Mouse (Mus musculus) heart, postnatal 4 days (tissue): ENCODE results near the gene Vmn1r3. TPM values are rescaled to one million over a fixed set of nuclear protein-coding genes. Genes with fewer than 3 reads are reported as not detected.
"Not testable (repeated sequence)": the region's sequence is repeated elsewhere in the genome, so short reads cannot be mapped to it uniquely, and the experiment has no call there.

Experiments used
- DNase-seq: peaks from one replicate; pipeline ENCODE4 v3.0.0; 2021
- total RNA-seq, 2 experiments: library from RNA; stranded (reverse); gene quantifications; 2 replicates each; pipeline ENCODE4 v1.2.3; 2021

Vmn1r3 gene
- total RNA-seq = not detected

- DNase-seq = not testable (repeated sequence)
Measured at GRCm38 (mm10) chr4:3185258-3185657, at the start of gene Vmn1r3. Vmn1r3 (minus strand) TSS chr4:3185358.

DNA sequence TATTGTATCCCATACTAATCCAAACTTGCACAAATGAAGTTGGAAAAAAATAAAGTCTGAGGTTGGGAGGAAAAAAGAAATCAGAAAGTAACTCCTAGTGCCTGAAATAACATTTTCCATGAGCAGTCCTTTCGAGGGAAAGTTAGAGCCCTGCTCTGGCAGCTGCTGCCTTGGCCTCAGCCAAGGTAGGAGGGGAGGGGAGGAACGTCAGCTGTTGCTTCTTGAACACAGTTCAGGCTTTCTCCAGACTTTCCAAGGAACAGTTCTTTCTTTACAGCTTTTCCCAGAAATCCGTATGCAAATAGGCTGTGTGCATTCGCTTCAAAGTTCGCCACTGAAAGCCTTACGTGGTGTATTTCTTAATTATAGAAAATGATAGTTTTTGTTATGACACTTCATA, 46.9 kb upstream of the Vmn1r3 start:
- peak; percentile 72 for DNase-seq

- peak; percentile 70 for DNase-seq
Measured at GRCm38 (mm10) chr4:3230908-3231684, 45.9 kb upstream of the Vmn1r3 start.

DNA sequence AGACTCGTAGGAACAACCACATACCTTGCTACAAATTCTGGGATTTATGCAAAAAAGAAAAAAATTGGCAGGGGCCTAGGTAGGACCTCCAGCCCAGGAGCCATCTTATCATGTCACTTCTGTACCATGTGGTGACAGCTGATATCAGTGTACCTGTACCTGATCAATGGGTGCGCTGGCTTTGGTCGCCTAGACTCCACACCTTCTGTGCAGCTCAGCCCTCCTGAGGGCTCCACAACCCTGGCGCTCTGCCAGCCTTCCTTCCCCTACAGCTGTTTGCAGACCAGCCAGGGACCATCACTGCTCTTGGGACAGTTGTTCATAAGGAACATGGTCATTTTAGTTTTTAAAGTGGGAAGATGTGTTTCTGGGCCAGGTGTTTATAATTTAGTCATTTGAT, 44.4 kb upstream of the Vmn1r3 start:
- DNase-seq = peak; percentile 72

GRCm38 (mm10) chr4:3228476-3228875, 43.3 kb upstream of the Vmn1r3 start:
- DNase-seq = no peak

DNA sequence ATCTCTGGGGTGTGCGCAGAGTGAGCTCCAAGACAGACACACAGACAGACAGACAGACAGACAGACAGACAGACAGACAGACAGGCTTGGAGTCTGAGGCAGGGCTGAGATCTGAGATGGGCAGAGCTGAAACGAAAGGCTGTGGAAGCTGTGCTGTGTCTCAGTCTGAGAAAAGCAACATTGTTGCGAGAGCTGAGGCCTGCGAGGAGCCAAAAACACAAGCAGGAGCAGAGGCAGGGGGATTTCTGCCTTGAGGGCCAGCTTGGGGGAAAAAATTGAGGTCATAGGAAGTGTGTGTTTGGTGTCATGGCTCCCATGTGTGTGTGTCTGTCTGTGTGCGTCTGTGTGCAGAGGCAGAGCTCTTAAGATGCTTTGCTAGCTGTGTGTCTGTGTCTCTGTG, 42.6 kb upstream of the Vmn1r3 start:
- no peak for DNase-seq

DNA sequence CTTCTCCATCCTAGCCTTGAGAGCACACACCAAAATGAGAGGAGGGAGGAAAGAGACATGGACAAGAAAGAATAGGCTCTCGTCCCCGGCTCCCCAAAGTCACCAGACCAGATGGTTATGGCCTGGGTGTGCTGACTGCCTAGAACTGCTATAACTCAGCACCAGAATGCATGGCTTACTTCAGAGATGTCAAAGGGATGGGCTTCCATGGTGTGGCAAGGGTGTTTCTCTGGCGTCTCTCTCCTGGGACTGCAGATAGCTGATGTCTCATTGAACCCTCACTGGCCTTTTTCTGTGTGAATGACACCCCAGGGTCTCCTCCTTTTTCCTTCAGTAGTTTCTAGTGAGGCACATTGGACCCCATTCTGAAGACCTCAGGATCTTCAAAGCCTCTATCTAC, 41.3 kb upstream of the Vmn1r3 start:
- no peak for DNase-seq

DNA sequence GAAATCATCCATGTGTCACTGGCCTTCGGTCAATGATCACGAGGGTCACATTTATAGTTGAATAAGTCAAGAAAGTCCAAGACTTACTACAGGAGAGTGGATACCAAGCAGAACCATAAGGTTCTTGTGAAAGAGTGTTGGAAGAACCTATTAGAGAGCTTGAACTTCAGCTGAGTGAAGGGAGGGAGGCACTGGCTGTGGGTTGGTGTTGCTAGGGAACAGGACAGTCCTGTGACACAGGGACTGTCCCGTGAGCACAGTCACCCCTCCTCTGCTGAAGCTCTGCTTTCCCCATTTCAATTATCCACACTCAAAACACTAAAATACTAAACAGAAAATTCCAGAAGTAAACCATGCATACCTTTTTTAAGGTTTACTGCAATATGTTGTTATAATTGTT, 40.3 kb upstream of the Vmn1r3 start:
- DNase-seq = not testable (repeated sequence)

DNA sequence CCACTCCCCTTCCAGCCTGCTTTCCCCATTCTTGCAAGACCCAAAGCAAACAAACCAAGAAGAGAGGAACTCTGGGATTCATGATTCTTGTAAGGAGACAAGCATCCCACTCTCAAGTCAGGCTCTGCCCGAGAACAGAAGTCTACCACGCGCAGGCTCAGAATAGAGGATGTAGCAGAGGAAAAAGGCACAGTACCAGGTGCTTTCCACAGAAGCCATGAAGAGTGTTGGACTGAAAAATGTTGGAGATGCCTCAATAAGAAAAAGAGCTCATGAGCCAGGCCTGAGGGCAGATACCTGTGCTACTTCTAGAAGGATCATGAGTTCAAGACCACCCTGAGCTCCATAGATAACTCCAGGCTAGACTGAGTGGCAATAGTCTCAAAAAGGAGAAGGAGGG, 39.7 kb upstream of the Vmn1r3 start:
- DNase-seq = not testable (repeated sequence)

GRCm38 (mm10) chr4:3223483-3224209, 38.5 kb upstream of the Vmn1r3 start:
- DNase-seq = not testable (repeated sequence)

DNA sequence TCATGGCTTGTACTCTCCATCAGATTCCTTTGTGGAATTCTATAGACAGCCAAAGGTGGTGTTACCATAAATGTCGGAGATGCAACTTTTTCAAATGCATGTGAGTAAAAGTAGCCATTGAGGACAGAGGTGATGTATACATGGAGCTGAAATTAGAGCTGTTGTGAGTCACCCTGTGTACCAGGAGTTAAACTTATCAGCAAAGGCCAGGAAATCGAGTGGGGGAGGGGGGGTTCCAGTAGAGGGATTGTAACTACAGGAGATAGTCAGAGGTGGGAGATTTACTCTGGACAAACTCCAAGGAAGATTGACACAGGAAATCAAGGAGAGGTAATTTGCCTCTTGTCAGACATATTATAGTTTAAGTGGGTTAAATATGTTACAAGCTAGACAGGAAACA, 31.2 kb upstream of the Vmn1r3 start:
- not testable (repeated sequence) for DNase-seq

GRCm38 (mm10) chr4:3213349-3213748, 28.2 kb upstream of the Vmn1r3 start:
- DNase-seq = not testable (repeated sequence)

GRCm38 (mm10) chr4:3209643-3210217, 24.6 kb upstream of the Vmn1r3 start:
- not testable (repeated sequence) for DNase-seq

DNA sequence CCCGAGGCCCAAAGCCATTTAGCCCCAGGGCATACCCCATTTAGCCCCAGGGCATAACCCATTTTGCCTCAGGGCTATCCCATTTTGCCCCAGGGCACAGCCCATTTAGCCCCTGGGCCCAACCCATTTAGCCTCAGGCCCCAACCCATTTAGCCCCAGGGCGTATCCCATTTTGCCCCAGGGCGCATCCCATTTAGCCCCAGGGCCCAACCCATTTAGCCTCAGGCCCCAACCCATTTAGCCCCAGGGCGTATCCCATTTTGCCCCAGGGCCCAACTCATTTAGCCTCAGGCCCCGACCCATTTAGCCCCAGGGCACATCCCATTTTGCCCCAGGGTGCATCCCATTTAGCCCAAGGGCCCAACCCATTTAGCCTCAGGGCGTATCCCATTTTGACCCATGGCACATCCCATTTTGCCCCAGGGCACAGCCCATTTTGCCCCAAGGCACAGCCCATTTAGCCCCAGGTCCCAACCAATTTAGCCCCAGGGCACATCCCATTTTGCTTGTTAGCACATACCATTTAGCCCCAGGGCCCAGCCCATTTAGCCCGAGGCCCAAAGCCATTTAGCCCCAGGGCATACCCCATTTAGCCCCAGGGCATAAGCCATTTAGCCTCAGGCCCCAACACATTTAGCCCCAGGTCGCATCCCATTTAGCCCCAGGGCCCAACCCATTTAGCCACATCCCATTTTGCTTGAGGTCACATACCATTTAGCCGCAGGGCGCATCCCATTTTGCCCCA, 8.2 kb downstream of the Vmn1r3 start:
- DNase-seq = peak; percentile 12

- DNase-seq = not testable (repeated sequence)
Measured at GRCm38 (mm10) chr4:3176195-3176594, 9.0 kb downstream of the Vmn1r3 start.

DNA sequence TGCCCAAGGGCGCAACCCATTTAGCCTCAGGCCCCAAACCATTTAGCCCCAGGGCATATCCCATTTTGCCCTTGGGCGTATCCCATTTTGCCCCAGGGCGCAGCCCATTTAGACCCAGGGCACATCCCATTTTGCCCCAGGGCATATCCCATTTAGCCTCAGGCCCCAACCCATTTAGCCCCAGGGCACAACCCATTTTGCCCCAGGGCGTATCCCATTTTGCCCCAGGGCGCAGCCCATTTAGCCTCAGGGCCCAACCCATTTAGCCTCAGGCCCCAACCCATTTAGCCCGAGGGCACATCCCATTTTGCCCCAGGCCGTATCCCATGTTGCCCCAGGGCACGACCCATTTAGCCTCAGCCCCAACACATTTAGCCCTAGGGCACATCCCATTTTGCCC, 9.4 kb downstream of the Vmn1r3 start:
- not testable (repeated sequence) for DNase-seq

- not testable (repeated sequence) for DNase-seq
Measured at GRCm38 (mm10) chr4:3174586-3174985, 10.6 kb downstream of the Vmn1r3 start.

GRCm38 (mm10) chr4:3167020-3167419, 18.1 kb downstream of the Vmn1r3 start, which contains the start of gene Vmn1r2:
Vmn1r2 (plus strand) TSS chr4:3167320.
- DNase-seq = not testable (repeated sequence)

- DNase-seq = peak; percentile 35
Measured at GRCm38 (mm10) chr4:3165046-3165445, 20.1 kb downstream of the Vmn1r3 start.

- DNase-seq = not testable (repeated sequence)
Measured at GRCm38 (mm10) chr4:3164429-3164828, 20.7 kb downstream of the Vmn1r3 start.

DNA sequence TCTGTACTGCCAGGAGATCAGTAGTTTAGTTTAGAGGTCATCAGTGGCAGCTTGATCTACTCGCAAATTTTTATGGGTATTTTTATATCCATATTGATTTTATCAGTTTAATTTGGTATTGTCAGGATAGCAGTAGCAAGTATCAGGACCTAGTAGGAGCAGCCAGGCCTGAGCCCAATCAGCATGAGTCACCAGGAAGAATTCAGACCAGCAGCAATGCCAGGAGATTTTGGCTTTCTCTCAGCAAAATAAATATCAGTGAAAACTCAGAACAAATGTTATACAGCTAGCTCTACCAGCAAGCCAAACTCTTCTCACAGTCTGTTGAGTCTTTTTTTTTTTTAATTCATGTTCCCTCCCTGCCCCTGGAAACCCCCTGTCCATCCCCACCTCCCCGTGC, 31.8 kb downstream of the Vmn1r3 start:
- not testable (repeated sequence) for DNase-seq

DNA sequence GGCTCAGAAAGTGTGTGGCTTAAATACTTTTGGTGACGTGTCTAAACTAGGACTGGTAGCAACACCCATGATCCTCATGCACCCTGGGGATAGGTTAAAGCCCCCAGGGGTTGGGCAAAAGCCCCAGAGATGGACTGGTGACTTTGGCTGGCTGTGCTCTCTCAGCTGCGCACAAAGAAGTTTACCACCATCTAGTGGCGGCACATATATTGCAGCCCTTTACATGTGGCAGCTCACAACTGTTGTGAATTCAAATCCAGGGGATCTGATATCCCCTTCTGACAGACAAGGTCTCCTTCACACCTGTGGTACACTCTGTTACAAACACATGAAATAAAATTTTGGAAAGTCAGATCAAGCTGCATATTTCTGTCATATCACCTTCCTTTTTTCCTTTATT, 37.2 kb downstream of the Vmn1r3 start:
- DNase-seq = not testable (repeated sequence)
